Mouse (Mus musculus) lung, postnatal 25 days (tissue): ENCODE data around the gene Olfr453.
A peak's percentile ranks its signal among the peaks of the same experiment; 100 is the strongest.

ENCODE experiments used
- DNase-seq: peaks from one replicate; pipeline ENCODE4 v3.0.0; 2022; ENCODE audit warnings: low spot score

Olfr453 gene

GRCm38 (mm10) chr6:42739071-42739470, at the start of gene Olfr453:
TSS of gene Olfr453 (plus strand) at chr6:42739371.
- no peak for DNase-seq

GRCm38 (mm10) chr6:42689761-42690160, 49.4 kb upstream of the Olfr453 start:
- DNase-seq: no peak

- DNase-seq: peak; percentile 85
Observed at GRCm38 (mm10) chr6:42692154-42692516, 47.0 kb upstream of the Olfr453 start.

GRCm38 (mm10) chr6:42692517-42693190, 46.5 kb upstream of the Olfr453 start:
- peak; percentile 83 for DNase-seq

- peak; percentile 68 for DNase-seq
Observed at GRCm38 (mm10) chr6:42709291-42710211, 29.6 kb upstream of the Olfr453 start, which contains the start of gene Tcaf1. TSS of gene Tcaf1 (minus strand) at chr6:42710088.

- DNase-seq: no peak
Observed at GRCm38 (mm10) chr6:42714668-42715067, 24.5 kb upstream of the Olfr453 start.

- DNase-seq: no peak
Observed at GRCm38 (mm10) chr6:42717973-42718372, 21.2 kb upstream of the Olfr453 start.

- DNase-seq: no peak
Observed at GRCm38 (mm10) chr6:42742303-42742702, 3.1 kb downstream of the Olfr453 start.

GRCm38 (mm10) chr6:42747846-42748245, 8.7 kb downstream of the Olfr453 start:
- no peak for DNase-seq

- no peak for DNase-seq
Observed at GRCm38 (mm10) chr6:42756104-42756503, 16.9 kb downstream of the Olfr453 start, which contains the start of gene Olfr38. TSS of gene Olfr38 (plus strand) at chr6:42756404.

GRCm38 (mm10) chr6:42777066-42777465, 37.9 kb downstream of the Olfr453 start:
- no peak for DNase-seq

GRCm38 (mm10) chr6:42784793-42785192, 45.6 kb downstream of the Olfr453 start, which contains the start of gene Olfr452:
TSS of gene Olfr452 (plus strand) at chr6:42785093.
- no peak for DNase-seq

GRCm38 (mm10) chr6:42790247-42790948, 51.2 kb downstream of the Olfr453 start:
- no peak for DNase-seq

GRCm38 (mm10) chr6:42790949-42791556, 51.9 kb downstream of the Olfr453 start:
- no peak for DNase-seq

- no peak for DNase-seq
Observed at GRCm38 (mm10) chr6:42794982-42795381, 55.8 kb downstream of the Olfr453 start.
